Mouse (Mus musculus) frontal cortex, postnatal 36 days (tissue): Measurements from ENCODE around the gene Tnip1.
A peak's percentile ranks its signal among the peaks of the same experiment; 100 is the strongest.

Source experiments
- DNase-seq, 2 experiments: peaks; one replicate each; pipeline ENCODE4 v3.0.0; 2022; ENCODE audit warnings: low spot score in 2 of 2

The Tnip1 gene

DNA sequence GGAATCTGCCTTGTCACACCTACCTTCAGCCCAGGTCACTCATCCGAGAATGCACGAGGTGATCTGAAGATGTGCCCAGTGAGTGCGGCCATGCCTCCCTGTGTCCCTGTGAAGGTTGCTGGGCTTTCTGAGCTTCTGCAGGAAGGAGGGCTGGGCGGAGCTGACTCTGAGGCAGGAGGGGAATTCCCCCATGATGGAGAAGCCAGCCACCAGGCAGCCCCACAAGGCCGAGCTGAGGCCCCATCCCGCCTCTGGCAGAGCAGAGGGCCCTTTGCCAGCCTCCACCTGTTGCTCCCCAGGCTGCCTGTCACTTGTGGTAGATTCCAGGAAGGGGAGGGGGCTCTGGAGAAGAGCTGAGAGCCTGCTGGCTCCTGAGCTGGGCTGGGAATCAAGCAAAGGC lies at the start of gene Tnip1:
Tnip1 (minus strand) TSS at position 108 of the 400 bp plus-strand sequence.
- DNase-seq, result no peak

DNA sequence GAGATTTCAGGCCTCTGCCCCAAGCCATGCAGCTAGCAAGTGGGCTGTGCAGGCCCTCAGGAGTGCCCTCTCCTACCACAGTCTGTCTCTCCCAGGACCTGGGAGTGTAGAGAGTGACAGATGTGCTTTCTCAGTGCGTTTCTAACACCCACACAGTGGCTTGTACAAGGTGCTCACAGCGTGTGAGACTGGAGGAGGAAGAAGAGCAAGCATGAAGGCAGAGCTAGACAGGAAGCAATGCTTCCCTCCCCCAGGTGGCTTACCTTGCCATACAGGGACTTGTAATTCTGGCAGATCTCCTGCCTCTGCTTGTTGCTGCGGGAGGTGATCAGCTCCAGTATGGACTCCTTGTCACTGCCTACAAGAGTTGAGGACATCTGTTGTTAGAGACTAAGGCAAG lies 48.7 kb upstream of the Tnip1 start:
- DNase-seq, result no peak

DNA sequence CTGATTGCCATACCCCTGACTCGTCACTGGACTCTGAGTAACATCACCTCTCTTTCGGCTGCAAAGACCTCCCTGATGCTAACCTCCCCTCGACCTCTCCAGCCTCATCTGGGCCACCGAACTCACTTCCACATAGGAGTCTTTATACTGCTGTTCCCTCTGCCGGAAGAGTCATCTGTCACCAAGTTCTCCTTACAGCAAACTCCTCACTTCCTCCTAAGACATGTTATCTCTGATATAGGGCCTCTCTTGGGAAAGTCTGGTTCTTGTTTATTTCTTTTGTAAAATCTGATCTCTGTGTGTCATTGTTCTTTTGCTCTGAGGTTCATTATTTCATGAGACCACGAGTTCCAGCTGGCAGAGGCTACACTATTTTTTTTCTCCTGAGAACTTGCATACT lies 45.5 kb upstream of the Tnip1 start:
- no peak for DNase-seq

DNA sequence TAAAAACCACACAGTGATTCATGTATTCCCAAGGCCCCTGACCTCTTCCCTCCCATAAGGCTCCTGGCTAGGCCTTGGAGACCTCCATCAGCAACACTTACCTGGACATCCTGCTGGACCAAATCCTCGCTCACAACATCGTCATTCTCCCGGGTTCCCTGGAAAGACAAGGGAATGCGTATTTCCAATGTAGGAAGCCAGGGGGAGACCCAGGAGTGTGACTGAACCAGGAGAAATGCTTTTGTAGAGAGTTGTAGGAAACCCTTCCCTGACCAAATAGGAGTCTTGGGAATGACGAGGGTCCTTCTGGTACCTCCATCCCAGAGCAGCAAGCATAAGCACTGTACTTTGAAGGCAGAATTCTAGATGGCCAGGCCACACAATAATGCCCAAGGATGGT lies 43.0 kb upstream of the Tnip1 start:
- DNase-seq, result no peak

DNA sequence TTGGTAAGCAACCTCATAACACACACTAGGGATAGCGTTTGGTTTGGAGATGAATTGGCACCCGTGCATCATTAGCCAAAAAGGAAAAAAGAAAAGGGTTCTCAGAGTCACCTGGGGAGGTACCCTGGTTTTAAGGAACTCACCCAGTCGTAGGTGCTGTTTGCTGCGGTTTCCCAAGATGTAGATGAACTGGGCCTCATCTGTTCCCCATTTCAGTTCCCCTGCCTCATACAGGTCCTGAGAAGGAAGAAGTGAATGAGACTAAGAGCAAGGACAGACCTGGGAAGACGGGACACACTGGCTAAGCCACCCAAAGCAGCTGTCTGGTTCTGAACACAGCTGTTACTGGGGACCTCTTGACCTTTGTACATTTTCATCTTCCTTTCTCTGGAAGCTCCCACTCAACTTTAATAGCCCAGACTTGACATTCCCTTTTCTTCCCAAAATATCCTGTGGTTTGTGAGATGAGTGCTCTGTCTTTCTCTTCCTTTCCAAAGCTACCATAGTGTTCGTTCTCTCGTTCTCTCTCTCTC lies 42.3 kb upstream of the Tnip1 start:
- DNase-seq, result no peak

DNA sequence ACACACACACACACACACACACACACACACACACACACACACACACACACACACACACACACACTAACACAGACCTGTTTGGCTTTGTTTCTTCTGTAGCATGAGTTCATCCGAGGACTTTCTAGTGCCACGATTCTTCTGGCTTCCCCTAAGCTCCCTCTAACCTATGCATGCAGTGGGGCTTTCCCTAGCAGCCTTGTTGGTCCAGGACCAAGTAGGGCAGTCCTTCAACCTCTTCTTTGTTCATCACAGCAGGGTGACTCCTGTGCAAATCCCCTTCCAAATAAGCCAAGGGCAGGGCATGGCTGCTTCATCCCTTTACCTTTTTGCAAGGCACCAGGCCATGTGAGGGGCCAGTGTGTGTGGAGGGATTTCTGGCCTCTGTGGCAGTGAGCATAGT lies 36.0 kb upstream of the Tnip1 start:
- DNase-seq, result no peak

DNA sequence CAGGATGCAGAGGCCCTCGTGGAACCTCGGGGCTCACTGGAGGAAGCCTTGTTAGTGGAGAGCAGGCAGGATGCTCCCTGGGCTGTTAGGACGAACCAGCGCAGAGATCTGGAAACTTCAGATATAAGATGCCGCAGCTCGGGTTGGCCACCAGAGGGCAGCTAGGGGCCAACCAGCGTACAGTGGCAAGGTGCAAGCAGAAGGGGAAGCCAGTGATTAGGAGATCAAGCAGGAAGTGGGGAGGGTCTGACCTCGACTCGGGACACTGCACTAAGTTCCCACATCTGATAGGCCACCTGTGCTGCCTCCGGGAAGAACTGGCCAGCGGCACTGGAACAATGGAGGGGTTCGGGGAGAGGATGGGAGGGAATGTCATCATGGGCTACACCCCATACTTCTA lies 35.6 kb upstream of the Tnip1 start:
- DNase-seq, result peak in 1 of 2 experiments; percentile 61

DNA sequence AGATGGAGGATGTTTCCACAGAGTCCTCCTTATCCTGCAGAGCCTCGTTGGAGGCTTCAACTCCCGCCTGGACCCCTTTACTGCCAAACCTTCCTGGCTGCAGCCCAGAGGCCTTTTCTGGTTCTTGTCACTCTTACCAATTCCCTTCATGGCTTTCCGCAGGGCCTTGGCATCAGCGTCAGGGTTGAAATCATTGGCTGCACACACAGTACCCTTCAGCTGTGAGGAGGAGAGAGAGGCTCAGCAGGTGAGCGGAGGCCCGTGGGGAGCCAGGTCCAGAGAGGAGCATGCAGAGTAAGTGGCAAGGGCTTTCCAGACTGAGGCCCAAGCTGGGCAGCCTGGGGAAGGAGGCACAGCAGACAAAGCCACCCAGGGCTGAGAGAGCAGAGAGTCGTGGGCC lies 33.5 kb upstream of the Tnip1 start:
- DNase-seq, result no peak

DNA sequence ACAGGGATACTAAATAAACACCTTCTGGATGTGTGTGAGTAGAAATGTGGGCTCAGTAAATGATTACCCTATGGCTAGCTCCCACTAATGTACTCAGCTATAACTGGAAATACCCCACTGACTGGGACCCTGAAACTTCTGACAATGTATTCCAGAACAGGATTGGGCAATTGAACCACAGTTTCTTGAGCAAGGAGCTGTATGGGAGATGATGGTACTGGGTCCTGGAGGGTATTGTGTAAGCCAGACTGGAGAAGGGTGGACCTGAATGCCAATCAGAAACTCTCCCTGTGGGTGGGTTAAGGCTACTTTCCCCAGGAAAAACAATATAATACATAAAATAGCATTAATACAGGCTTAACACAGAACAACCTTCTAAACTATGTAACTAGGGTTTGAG lies 27.2 kb upstream of the Tnip1 start:
- no peak for DNase-seq

DNA sequence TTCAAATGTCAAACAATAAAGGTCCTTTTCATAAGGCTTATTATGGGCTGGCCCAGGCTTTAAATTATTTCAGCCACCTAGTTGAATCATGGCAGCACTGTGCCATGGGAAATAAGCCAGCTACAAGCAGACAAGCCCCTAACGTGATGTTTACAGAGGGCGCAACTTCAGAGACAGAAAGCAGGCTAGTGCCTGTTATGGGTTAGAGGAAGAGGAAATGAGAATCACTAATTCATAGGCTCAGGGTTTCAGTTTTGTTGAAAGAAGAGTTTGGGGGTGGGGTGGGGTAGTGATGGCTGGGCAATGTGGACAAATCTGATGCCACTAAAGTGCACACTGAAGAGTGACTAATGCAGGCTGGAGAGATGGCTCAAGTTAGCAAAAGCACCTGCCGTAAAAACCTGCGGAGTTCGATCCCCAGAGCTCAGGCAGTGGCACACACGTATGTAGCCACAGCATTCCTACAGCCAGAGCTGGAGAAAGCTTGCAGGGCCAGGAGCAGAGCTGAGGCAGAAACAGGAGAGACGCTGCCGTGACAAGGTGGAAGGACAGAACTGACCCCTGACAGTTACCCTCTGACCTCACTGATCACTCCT lies 26.1 kb upstream of the Tnip1 start:
- DNase-seq, result no peak

DNA sequence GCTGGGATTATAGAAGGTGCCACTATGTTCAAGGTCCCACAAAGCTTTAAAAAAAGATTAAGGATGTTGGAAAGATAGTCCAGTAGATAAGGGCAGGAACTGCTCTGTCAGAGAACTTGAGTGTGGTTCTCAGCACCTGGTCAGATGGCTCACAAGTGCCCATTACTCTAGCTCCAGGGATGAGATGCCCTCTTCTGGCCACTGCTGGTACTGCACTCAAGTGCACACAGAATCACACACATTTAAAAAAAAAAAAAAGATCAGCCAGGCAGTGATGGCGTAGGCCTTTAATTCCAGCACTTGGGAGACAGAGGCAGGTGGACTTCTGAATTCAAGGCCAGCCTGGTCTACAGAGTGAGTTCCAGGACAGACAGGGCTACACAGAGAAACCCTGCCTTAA lies 25.3 kb upstream of the Tnip1 start:
- no peak for DNase-seq

DNA sequence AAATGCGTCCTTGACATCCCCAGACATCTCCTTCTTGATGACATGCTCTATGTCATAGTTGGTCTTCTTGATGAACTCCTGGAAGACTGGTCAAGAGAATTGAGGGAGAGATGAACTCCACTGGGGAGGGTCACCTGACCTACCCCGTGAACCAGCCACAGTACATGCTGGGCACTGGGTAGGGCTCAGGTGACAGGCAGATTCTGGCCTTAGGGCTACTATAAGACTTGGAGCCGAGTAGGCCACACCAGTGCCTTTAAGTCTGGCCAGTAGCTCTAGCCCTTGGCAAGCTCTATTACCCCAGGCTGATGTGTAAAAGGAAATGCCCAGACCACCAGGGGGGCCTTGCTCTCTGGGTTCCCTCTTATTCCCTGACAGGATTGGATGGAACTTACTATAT lies 22.4 kb upstream of the Tnip1 start:
- DNase-seq, result no peak

DNA sequence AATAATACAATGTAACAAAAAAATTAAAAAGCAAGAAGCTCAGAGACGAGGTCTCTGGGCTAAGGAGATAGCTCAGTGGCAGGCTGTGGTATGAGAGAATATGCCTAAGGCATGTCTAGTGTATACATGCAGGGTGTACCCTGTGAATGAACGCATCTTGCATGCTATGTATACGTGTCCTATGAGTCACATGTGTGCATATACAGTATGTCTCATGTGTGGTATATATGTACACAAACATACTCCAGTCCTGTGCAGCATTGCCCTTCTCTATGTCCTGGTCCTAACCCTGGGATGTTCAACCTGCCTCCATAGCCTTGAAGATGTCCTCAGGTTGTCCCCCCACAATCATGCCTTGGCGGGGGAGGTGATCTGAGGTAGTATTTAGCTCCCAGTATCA lies 21.9 kb upstream of the Tnip1 start:
- DNase-seq, result no peak

DNA sequence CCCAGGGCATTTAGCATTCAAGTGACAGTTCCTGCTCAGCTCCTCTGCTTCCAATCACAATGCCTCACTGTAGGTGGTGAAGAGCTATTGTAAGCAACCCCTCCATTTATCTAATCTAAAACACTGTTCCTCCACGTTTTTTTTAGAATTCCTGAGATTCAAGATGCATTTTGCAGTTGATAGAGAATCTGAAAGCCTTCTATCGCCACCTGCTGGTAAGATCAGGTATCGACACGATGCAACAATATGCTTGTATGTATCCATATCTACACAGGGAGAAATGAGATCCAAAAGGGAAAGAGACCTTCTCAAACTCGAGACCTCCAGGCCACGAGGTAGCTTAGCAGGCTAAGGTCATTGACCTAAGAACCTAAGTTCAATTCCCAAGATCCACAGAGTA lies 21.4 kb upstream of the Tnip1 start:
- peak; percentile 80 to 92 for DNase-seq

DNA sequence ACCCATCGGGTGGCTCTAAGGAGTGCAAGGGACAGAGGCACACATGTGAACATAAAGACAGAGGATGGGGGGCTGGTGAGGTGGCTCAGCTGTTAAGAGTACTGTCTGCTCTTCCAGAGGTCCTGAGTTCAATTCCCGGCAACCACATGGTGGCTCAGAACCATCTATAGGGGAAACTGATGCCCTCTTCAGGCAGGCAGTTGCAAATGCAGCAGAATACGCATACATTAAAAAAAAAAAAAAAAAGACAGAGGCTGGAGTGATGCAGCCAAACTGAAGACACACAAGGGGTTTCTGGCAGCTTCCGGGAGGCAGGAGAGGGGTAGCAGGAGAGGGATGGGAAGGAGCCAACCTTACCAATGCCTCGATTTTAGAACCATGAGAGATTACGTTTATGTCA lies 19.8 kb upstream of the Tnip1 start:
- no peak for DNase-seq

DNA sequence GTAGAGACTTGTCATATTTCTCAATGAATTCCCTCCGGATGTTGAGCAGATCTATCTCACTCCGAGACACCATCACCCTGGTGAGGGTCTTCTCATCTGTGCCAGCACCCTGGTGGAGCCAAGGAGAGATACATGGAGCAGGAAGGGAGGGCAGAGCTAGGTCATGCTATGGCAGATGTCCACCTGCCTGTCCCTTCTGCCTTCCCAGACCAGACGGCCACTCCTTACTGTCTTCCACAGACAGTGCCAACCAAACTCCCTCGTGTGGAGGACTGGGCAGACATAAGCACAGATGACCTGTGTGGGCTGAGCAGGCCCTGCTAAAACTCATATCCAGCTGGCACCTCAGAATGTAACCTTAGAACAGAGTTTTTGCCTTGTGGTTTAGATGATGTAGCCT lies 18.9 kb upstream of the Tnip1 start:
- no peak for DNase-seq

DNA sequence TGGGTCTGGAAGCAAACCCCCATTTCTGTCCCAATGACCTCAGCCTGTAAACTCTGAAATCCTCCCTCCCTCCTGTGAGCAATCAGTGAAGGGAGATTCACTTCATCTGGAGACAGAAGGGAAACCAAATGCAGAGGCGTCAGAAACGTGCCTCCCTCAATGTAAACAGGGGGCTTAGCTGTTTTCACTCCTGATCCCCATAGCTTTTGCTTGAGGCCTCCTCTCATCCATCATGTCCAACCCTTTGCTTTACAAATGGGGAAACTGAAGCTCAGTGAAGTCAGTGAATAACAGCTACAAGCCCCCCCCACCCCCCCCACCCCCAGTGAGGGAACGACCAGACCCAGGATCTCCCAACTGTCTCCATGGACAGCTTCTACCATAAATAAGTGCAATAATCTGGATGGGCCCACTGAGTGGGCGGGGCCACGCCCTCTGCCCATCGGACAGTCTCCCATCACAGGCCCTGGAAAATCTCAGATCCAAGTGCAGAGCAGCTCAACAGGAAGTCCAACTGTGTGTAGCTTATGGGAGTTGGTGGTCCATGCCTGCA lies 14.7 kb upstream of the Tnip1 start:
- no peak for DNase-seq

DNA sequence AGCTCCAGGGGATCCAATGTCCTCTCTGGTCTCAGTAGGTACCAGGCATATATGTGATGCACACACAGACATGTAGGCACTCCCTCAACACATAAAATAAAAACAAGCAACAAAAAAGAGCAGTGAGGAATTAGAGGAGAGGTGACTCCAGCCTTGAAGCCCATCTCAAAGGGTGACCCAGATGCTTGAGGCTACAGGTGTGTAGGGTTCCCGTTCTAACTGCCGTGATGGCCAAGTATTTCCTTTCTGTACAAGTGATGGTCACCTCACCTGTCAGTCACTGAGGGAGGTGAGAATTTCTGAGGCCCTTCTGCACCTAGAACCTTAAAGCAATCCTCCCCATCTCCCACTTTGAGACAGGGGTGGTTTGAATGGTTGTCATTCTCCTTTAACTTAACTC lies 13.6 kb upstream of the Tnip1 start:
- DNase-seq, result no peak

DNA sequence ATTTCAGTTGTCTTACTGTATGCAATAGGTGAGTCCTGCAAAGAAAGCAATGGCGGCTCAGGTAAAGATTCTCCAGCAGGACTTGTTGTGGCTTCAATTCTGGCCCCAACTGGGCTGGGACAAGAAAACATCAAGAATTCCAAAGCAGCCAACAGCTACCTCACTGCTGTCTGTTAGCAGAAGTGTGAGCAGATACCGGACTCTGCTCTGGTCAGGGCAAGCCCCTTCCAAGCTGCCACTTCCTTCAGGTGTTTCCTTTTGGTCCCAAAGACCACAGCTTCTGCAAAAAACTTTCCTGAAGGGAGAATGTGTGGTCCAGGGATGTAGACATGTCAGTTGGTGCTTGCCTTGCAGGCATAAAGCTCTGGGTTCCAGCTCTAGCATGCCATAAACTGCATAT lies 13.0 kb upstream of the Tnip1 start:
- DNase-seq, result no peak

DNA sequence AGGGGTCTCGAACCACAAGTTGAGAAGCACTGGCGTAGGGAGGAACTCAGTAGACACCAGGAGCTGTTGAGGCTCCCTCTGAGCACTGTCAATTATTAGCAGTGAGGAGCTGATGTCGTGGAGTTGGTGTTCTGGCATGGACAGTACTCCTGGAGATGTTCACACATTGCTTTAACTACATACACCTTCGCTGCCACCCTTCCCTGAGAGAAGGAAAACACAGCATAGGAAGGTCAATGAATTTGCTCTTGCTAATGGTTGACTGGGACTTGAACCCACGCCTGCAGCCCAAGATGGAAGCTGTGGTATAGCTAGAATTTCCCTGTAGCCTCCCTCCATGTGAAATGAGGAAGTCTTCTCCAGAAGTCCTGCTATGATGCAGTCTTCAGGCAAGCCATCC lies 12.6 kb upstream of the Tnip1 start:
- no peak for DNase-seq

DNA sequence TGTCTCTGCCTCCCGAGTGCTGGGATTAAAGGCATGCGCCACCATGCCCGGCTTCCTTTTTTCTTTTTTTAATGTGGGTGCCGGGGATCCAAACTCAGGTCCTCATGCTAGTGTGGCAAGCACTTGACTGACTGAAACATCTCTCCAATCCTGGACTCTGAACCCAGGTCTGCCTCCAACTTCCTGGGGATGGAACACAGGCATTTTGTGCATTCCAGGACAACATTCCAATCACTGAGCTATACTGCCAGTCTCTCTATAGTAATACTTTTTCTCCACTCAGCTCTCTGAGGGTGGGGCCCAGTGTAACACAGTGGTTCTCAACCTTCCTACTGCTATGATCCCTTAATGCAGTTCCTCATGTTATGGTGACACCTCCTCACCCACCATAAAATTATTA lies 11.9 kb upstream of the Tnip1 start:
- DNase-seq, result no peak

DNA sequence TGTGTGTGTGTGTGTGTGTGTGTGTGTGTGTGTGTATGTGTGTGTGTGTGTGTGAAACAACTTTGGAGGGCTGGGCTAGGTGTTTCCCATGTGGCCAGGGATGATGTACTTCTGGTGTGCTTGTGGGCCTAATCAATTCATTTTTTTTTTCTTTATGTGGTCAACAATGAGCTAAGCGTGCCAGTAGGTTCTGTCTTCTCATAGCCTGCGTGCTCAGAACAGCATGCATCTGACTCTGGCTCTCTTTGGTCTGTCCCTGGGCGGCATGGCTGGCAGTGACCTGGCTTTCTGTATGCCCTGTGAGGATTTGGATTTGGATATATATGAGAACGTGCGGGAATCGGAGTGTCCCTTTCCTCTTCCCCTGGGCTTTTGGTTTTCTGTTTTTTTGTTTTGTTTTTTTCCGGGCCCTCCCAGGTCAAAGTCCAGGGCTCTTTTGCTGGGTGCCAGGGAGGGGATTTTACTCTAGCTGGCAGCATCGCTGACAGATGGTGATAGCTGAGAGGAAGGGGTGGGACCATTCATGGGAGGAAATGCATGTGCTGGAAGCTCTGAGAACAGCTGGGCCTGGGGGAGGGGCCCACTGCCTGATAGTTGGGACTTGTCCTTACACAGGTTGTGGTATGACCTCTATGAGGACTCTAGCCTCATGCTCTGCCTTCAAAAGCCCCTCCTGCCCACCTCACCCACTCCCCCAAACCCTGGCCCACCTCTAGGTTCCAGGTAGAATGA lies 10.9 kb upstream of the Tnip1 start:
- no peak for DNase-seq

DNA sequence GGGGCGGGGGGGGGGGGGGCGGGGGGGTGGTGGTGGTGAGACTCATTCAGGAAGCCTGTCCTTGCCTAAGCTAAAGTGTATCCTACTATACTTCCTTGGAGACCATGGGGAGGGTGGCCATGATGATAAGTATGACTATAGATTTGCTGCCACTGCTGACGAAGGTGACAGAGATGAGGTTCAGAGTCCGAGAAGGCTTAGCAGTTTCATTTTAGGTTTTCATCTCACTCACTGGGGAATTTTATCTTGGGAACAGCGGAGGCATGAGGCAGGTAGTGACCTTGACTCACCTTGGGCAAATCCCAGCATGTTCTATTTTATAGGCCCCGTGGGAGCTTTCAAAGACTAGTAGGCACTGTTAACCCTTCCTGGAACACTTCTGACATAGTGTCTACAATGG lies 10.1 kb upstream of the Tnip1 start:
- DNase-seq, result no peak
